Mouse (Mus musculus) embryonic fibroblast, embryonic 13.5 days (primary cell): Measurements from ENCODE around the gene Nrbp1. TPM values are rescaled to one million over a fixed set of nuclear protein-coding genes. Genes with fewer than 3 reads are reported as not detected.

Source experiments
- H3K27ac ChIP-seq: 2 replicates; pipeline ENCODE4 v1.5.1; 2012; ENCODE audit warnings: low read length, control low read depth, inconsistent platforms; ENCODE audit not compliant: insufficient read depth
- H3K4me1 ChIP-seq: 2 replicates; pipeline ENCODE4 v1.6.1; 2011; ENCODE audit warnings: low read length; ENCODE audit not compliant: control insufficient read depth, insufficient read depth
- H3K4me3 ChIP-seq: 2 replicates; pipeline ENCODE4 v1.5.1; 2011; ENCODE audit warnings: mild to moderate bottlenecking, control low read depth, low read length; ENCODE audit not compliant: insufficient read depth
- CTCF ChIP-seq: IDR thresholded peaks from 2 replicates; pipeline ENCODE4 v1.5.1; 2011; ENCODE audit warnings: mild to moderate bottlenecking, control low read depth, low read length, moderate library complexity, borderline replicate concordance; ENCODE audit not compliant: insufficient read depth
- POLR2A ChIP-seq: IDR thresholded peaks from 2 replicates; pipeline ENCODE4 v1.6.1; 2011; ENCODE audit warnings: low read depth, mild to moderate bottlenecking, control low read depth, low read length, moderate library complexity
- polyA plus RNA-seq: library from polyadenylated mRNA; stranded (reverse); fragments of >200 nt; gene quantifications from 2 replicates; pipeline ENCODE4 v1.2.4, GENCODE M21; 2011; ENCODE audit warnings: low read depth; ENCODE audit not compliant: missing spikeins, insufficient read length

Nrbp1 gene
- polyA plus RNA-seq, 1 experiment = 115 TPM

DNA sequence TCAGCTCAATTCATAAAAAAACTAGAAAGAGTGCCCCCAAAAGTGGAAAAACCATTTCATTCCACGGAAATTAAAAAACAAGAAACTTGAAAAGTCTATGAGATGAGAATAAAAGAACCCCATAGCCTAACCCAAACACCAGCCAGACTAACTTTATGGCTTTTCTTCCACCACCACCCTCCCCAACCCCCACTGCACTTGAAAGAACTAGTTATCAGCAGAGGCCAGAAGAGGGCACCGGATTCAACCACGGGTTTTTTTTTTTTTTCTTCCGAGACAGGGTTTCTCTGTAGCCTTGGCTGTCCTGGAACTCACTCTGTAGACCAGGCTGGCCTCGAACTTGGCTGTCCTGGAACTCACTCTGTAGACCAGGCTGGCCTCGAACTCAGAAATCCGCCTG is 22.4 kb upstream of the Nrbp1 start:
- TF ChIP-seq POLR2A (no peak), CTCF (no peak)
- Histone ChIP-seq H3K4me3 (peak overlapping the region; percentile 30; the same call in 1 of the 2 replicates), H3K4me1 (no peaks in the 10 kb centered on the region), H3K27ac (no peak overlapping the region)

DNA sequence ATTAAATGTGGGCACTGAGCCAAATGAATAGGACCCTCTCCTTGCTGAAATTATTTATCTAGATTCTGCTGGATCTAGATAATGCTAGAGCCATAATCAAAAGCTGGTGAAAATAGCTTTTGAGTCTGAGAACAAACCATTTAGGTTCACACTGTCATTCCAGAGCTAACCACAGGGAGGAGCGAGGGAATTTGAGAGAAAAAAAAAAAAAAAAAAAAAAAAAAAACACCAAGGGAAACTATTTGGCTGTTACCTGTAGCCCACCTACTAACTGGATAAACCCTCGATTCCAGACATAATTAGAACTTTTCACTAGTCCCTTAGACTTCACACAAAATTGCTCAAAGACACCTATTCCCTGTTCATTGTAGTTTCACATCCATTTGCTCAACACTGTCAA is 21.6 kb upstream of the Nrbp1 start:
- Histone ChIP-seq H3K4me3 (peak overlapping the region; percentile 30), H3K4me1 (no peaks in the 10 kb centered on the region), H3K27ac (no peak overlapping the region)
- no peak for TF ChIP-seq CTCF

DNA sequence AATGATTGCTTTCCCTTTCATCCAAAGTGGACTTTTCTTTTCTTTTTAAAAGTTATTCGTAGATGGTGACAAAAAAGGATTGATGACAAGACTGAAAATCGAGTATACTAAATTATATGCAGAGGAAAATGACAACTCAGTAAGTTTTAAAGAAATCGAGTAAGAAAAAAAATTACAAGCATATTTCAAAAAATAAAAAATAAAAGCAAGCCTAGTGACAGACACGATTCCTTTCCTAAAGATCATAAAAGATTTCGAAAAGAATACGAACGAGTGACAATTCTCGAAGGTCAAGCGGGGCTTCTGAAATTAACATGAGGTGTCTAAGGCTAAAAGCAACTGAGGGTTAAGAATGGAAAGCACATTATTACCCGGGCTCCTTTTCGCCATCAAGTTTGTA is 21.2 kb upstream of the Nrbp1 start:
- TF ChIP-seq POLR2A (no peak), CTCF (no peak)
- Histone ChIP-seq H3K4me1 (no peaks in the 10 kb centered on the region), H3K4me3 (peak overlapping the region; percentile 90), H3K27ac (peak overlapping the region; percentile 61)

DNA sequence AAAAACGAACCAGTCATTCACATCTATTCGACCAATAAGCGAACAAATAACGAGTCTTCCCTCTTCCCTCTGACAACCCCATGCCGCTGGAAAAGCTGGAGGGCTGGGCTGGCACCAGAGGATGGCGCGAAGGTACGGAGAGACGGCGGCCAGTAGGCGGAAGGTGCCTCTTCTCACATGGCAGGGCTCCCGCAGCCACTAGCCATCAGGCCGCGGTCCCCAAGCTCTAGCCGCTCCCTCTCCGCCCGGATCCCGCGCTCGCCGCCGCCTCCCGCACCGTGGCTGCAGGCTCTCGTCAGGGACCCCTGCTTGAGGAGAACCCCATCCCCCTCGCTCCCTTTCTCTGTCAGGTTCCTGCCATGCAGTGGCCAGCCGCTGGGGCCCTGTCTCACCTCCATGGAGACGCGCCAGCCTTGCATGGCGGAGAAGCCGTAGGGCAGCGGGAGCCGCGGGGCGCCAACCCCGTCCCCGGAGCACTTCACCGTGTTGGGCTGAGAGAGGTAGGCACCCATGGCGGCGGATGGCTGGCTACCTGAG is 20.7 kb upstream of the Nrbp1 start:
- H3K27ac ChIP-seq = peak overlapping the region; percentile 61
- H3K4me1 ChIP-seq = no peaks in the 10 kb centered on the region
- peak overlapping the region; percentile 90 for H3K4me3 ChIP-seq
- TF ChIP-seq POLR2A (no peak), CTCF (no peak)

DNA sequence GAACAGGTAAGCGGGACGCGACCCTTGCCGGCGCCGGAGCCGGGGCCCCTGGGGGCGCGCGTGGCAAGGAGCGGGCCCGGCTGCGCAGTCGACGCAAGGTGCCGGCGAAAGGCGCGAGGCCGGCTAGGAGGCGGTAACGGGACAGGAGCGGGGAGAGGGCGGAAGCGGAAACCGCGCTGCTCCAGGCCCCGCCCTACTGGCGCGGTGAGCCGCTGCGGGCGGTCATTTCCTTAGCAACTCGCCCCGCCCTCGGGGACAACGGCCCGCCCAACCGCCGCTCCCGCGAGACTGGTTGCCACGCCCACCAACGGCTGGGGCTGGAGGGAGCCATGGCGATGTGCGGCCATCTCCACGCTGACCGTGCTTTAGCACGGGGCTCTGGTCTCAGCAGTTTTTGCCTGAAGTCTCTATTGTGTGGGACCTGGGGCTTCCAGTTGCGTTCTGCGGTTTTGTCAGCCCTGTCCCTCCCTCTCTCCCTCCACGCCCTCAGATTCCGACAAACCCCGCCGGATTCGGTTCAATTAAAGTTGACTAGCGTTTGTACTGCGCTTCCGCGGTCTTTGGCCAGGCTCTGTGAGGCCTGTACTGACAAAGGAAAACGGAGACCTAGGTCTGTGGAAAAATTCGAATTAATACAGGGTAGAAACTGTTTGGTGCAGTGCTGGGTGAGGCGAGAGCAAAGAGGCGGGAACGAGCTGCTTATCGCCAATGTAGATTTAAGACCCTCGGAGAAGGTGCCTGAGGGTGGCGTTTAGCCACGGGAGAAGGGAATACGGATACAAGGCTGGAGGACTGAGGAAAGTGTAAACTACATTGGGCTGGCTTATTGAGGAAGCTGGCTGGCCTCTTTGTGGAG is 20.0 kb upstream of the Nrbp1 start, which contains the start of gene Ppm1g:
Gene Ppm1g (minus strand): TSS at position 240 of the 856 bp plus-strand sequence.
- Histone ChIP-seq H3K4me1 (no peaks in the 10 kb centered on the region), H3K27ac (peak within 1 kb of the TSS; percentile 77), H3K4me3 (peak within 1 kb of the TSS; percentile 90)
- TF ChIP-seq CTCF (no peak), POLR2A (peak; percentile 97)

DNA sequence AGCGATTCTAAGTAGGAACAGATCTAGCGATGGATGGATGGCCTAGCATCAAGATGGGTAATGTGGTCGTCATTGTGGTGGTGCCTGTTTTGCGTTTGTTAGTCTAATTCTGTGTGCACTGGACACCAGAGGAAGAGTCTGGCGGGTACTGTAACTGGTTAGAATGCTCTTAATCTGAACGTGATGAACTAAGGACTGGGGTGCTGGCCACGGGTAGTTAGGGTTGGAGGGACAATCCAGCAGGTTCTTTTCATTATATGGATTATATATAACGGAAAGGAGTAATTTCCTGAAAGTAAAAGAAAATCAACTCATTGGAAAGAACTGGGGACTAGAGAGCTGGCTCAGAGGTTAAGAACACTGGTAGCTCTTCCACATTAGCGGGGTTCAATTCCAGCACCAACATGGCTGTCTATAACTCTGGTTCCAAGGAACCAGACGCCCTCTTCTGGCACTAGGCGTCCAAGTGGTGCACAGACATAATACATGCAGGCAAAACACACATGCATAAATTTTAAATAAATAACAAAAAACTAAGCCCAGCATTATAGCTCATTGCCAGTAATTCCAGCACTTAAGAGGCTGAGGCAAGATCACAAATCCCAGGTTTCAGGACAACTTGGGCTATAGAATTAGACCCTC is 19.2 kb upstream of the Nrbp1 start:
- Histone ChIP-seq H3K4me1 (no peaks in the 10 kb centered on the region), H3K4me3 (peak overlapping the region; percentile 62), H3K27ac (peak overlapping the region; percentile 77)
- TF ChIP-seq POLR2A (peak; percentile 46; the same call in 1 of the 2 replicates), CTCF (peak; percentile 32; the same call in 1 of the 2 replicates)

DNA sequence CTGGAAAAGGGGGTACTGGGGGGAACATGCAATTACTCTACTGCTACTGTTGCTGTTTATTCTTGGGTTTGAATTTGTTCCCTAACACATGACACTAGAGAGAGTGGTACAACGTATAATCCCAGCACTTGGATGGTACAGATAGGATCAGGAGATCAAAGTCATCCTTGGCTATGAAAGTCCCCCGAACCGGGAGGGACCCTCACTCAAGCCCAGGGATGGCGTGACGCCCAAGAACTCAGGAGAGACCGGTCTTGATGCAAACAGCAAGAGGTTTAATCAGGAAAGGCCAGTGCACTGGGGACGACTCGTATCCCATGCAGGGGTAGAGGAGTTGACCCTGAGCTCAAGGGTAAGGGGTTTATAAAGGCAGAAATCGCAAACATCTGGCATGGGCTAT is 18.0 kb upstream of the Nrbp1 start:
- no peak for TF ChIP-seq CTCF
- TF ChIP-seq POLR2A = no peak
- no peaks in the 10 kb centered on the region for H3K4me1 ChIP-seq
- H3K27ac ChIP-seq = no peak overlapping the region
- no peak overlapping the region for H3K4me3 ChIP-seq

DNA sequence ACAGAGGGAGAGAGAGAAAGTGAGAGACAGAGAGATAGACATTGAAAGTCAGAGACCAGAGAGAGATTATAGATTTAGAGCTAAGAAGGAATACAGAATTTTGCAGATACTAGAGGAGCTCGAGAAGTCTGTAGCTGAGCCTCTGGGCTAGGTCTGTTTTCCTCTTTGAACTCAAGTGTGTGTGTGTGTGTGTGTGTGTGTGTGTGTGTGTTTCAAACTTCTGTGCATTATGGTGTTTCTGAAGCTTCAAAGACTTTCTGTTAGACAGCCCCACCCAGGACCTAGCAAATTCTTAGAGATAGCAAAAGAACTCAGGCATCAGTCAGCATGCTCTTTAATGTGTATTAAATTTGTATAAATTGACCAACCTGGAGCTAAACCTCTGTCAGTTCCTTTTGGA is 14.0 kb upstream of the Nrbp1 start:
- Histone ChIP-seq H3K4me3 (no peak overlapping the region), H3K27ac (no peak overlapping the region), H3K4me1 (no peaks in the 10 kb centered on the region)
- TF ChIP-seq POLR2A (no peak), CTCF (no peak)

DNA sequence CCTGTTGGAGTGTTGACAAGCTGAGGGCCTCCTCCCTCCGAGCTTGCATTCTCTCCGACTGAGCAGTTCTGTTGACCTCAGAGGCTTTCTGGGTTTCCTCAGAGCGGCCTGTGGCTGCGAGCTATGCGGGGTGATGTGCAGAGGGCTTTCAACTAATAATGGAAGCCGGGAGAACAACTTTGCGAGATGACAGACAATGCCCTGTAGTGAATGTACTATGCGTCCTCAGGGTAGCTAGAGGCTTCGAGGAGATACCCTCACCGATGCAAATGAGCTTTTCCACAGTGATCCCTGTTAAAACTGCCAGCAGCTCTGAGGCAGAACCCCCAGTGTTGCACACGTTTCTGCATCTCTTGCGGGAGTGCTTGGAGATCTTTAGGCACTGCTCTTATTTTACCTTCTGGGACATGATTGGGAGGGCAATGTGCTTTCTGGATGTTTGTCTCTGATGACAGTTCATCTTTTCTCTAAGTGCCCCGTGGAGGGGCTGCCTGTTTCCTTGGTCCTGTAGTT is 914 bp downstream of the Nrbp1 start:
- TF ChIP-seq POLR2A = no peak; the same call in 1 of the 2 replicates
- no peak for TF ChIP-seq CTCF
- Histone ChIP-seq H3K4me3 (peak overlapping the region; percentile 73), H3K4me1 (no peaks in the 10 kb centered on the region), H3K27ac (peak overlapping the region; percentile 10; the same call in 1 of the 2 replicates)
